Mouse (Mus musculus) stomach, postnatal 0 days (tissue): ENCODE results near the gene 9130213A22Rik.

ENCODE experiments used
- CTCF ChIP-seq: IDR thresholded peaks from 2 replicates; pipeline ENCODE4 v1.5.1; 2016; ENCODE audit warnings: antibody characterized with exemption, low read depth, mild to moderate bottlenecking, moderate library complexity
- EP300 ChIP-seq: optimal IDR thresholded peaks from 2 replicates; pipeline ENCODE3; 2016; ENCODE audit warnings: antibody characterized with exemption

DNA sequence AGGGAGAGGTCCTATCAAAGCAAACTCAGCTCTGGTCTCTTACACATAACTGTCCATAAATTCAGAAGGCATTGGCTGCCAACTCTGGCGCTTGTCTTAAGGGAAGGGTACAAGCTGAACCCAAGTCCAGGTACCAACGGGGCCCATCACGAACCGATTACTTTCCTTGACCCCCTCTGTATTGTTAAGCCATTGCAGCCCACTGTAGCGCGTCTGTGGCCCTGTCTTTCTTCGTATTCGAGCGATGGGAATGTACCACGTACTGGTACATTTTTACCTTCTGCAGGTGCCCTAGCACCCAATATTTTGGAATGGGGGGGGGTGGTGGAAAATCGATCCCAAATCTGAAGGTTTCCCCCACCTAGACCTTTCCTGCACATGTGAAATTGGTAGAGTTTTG is 50.2 kb downstream of the 9130213A22Rik start:
- no peak for TF ChIP-seq CTCF
- TF ChIP-seq EP300 = no peak
